Mouse (Mus musculus) B cell, adult 2 months (primary cell): ENCODE data around the gene S100a13.

Source experiments
- DNase-seq, 2 experiments: peaks; one replicate each; pipeline ENCODE4 v3.0.0; 2022

Gene S100a13

DNA sequence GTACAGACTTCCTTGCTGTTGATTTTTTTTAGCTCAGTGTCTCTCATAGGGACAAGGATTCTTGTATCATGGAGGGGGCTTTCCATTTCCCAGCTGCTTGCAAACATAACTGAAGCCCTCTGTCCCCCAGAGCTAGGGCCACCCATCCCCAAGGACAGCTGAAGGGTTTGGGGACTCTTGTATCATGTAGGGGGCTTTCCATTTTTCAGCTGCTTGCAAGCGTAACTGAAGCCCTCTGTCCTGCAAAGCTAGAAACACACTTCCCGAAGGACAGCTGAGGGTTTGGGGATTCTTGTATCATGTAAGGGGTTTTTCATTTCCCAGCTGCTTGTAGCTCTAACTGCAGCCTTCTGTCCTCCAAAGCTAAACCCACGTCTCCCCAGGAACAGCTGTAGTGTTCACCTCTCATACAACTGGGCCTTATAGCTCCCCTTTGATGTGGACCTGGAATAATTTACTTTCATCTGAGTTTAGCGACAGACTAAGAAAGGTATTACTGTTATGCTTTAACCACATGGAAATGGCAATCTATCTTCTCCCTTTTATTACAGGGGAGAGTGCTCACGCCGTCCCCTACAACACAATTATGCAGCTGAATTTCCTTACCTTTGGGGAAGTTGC, 45.9 kb downstream of the S100a13 start, which contains the start of gene S100a3:
Gene S100a3 (plus strand): TSS at position 571 of the 621 bp plus-strand sequence.
- DNase-seq, result no peak
